In the genomic region with DNA sequence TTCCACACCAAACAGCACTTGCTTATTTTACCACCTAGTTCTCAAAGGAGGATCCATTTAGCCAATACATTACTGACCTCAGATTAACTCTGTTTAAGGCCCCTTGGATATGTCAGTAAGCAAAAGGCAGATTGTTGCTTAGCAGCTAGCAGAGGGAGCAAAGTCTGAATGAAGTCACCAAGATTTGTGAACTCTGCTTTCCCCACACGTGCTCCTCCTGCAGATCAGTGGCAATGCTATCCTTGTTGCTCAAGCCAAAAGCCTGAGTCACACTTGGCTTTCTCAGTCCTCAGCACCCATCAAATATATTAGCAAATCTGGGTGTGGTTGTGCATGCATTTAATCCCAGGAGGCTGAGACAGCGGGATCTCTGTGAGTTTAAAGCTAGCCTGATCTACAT, we compare ENCODE assay signal across 11 mouse cellular contexts.
A peak's percentile ranks its signal among the peaks of the same experiment; 100 is the strongest.
DNase-seq lines count a peak whose midpoint lies in the region; ATAC-seq and TF ChIP-seq lines count a peak whose summit lies in the region.
"Had no signal": no experiment of that assay in that cellular context is flagged by ENCODE, and none has a peak within 500 bp of the region (broad histone marks: within the 10 kb centered on the region; RNA-seq: fewer than 3 reads in every experiment).

No protein-coding gene starts in this region.

- no peak for ATAC-seq in lung, postnatal 0 days
- ATAC-seq in intestine, embryonic 14.5 days (replicated peaks; ENCODE audit: low FRiP score, low TSS enrichment, low read depth): peak; percentile 66
- ATAC-seq: liver, embryonic 12.5 days had no signal

- H3K27me3 ChIP-seq in lung, postnatal 0 days (replicated peaks; ENCODE audit: insufficient read depth, low read length): no peaks in the 10 kb centered on the region
- no peaks in the 10 kb centered on the region for H3K27me3 ChIP-seq in intestine, embryonic 14.5 days (replicated peaks; ENCODE audit: control insufficient read depth, insufficient read depth, low read length)
- H3K27me3 ChIP-seq: liver, embryonic 12.5 days had no signal

- H3K9ac ChIP-seq in lung, postnatal 0 days (replicated peaks; ENCODE audit: low read depth): no peak overlapping the region
- no peak overlapping the region for H3K9ac ChIP-seq in intestine, embryonic 14.5 days (ENCODE audit: low read length)
- H3K9ac ChIP-seq: liver, embryonic 12.5 days had no signal

- 65% methylated on average over 2 of the region's 2 CpGs for WGBS in lung, postnatal 0 days
- WGBS in intestine, embryonic 14.5 days: 59% methylated on average over 2 of the region's 2 CpGs

- H3K4me3 ChIP-seq in lung, postnatal 0 days (ENCODE audit: low read depth, low read length): no peak overlapping the region
- no peak overlapping the region for H3K4me3 ChIP-seq in intestine, embryonic 14.5 days (ENCODE audit: low read depth, low read length)
- H3K4me3 ChIP-seq: liver, embryonic 12.5 days had no signal

- no peak for TF ChIP-seq CTCF in lung, postnatal 0 days (IDR thresholded peaks at IDR 0.05)

- no peak overlapping the region for H3K27ac ChIP-seq in lung, postnatal 0 days (ENCODE audit: low read length)
- H3K27ac ChIP-seq in intestine, embryonic 14.5 days (ENCODE audit: low read depth): no peak overlapping the region
- H3K27ac ChIP-seq: liver, embryonic 12.5 days had no signal

- H3K36me3 ChIP-seq in lung, postnatal 0 days (ENCODE audit: insufficient read depth, low read length): no peaks in the 10 kb centered on the region
- H3K36me3 ChIP-seq in intestine, embryonic 14.5 days (ENCODE audit: control insufficient read depth, insufficient read depth, low read length): no peaks in the 10 kb centered on the region
- H3K36me3 ChIP-seq: liver, embryonic 12.5 days had no signal

- TF ChIP-seq EP300 in lung, postnatal 0 days (IDR thresholded peaks at IDR 0.05): no peak

- DNase-seq in gastrocnemius, adult 18-20 months (ENCODE audit: low spot score): peak; percentile 2
- no peak for DNase-seq in gastrocnemius, postnatal 25 days
- peak; percentile 23 for DNase-seq in lung, postnatal 0 days (ENCODE audit: low spot score)
- no peak for DNase-seq in lung, postnatal 10 days
- DNase-seq in intestine, embryonic 14.5 days (ENCODE audit: low spot score): no peak
- peak; percentile 74 for DNase-seq in yolk sac, embryonic 10.5 days (ENCODE audit: low spot score)
- DNase-seq in urinary bladder, postnatal 25 days (ENCODE audit: low spot score): no peak
- no peak for DNase-seq in gastrocnemius, postnatal 4 days (ENCODE audit: low spot score in 2 of 2)
- DNase-seq: cerebellum, adult 8-10 months; heart, postnatal 14 days had no signal

- H3K4me2 ChIP-seq in lung, postnatal 0 days (replicated peaks; ENCODE audit: low read depth, low read length): no peak overlapping the region
- H3K4me2 ChIP-seq in intestine, embryonic 14.5 days (ENCODE audit: low read length): peak overlapping the region; percentile 26; the same call in 1 of the 2 replicates

- H3K9me3 ChIP-seq in lung, postnatal 0 days (ENCODE audit: low read length): no peaks in the 10 kb centered on the region
- H3K9me3 ChIP-seq in intestine, embryonic 14.5 days (ENCODE audit: control insufficient read depth, low read length): no peaks in the 10 kb centered on the region
- H3K9me3 ChIP-seq: liver, embryonic 12.5 days had no signal

- no peaks in the 10 kb centered on the region for H3K4me1 ChIP-seq in lung, postnatal 0 days (ENCODE audit: insufficient read depth, low read depth, low read length)
- H3K4me1 ChIP-seq in intestine, embryonic 14.5 days (replicated peaks; ENCODE audit: control insufficient read depth, insufficient read depth, low read length): no peaks in the 10 kb centered on the region; the same call in 1 of the 2 replicates

Comparison
In these comparisons a context has a peak if more than half of its experiments do, and no peak if none do; other contexts are left out.
1. DNase-seq: peak in gastrocnemius, adult 18-20 months (single experiment), lung, postnatal 0 days (single experiment) and yolk sac, embryonic 10.5 days (single experiment); none in gastrocnemius, postnatal 25 days (single experiment), lung, postnatal 10 days (single experiment), intestine, embryonic 14.5 days (single experiment), urinary bladder, postnatal 25 days (single experiment) and gastrocnemius, postnatal 4 days (0 of 2).